27 mouse cellular contexts compared by ENCODE assay signal in the genomic region with DNA sequence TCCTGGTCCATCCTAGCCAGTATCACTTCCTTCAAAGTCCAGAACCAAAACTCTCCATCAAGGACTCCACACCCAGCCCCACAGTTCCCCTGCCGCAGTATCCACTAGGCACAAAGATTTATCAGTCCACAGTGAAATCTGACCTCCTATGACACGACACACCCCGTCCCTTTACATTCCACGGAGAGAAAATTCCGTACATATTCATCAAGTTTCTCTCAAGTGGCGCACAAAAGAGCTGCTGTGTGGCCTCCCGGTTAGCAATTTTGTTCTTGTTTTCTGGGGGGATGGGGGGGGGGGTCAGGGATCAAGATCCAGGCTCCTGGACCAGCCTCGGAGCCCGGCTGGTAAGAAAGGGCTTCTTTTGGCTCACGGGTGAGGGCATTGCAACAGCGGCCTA.
DNase-seq lines count a peak whose midpoint lies in the region; ATAC-seq lines count a peak whose summit lies in the region.
"Had no signal": no experiment of that assay in that cellular context is flagged by ENCODE, and none has a peak within 500 bp of the region (broad histone marks: within the 10 kb centered on the region; RNA-seq: fewer than 3 reads in every experiment).

No protein-coding gene starts in this region.

- H3K4me3 ChIP-seq in heart, embryonic 13.5 days, result no peak overlapping the region
- H3K4me3 ChIP-seq in neural tube, embryonic 13.5 days, result no peak overlapping the region
- no peak overlapping the region for H3K4me3 ChIP-seq in embryonic facial prominence, embryonic 10.5 days
- H3K4me3 ChIP-seq: limb, embryonic 13.5 days; liver, embryonic 13.5 days; midbrain, embryonic 15.5 days; myocyte; neural tube, embryonic 15.5 days had no signal

- intact Hi-C loops in heart, postnatal 36 days (cut with DNase I), result no loop called here

- DNase-seq in heart, postnatal 36 days, result no peak
- DNase-seq in neural tube, embryonic 10.5 days (ENCODE audit: extremely low spot score, low spot score), result no peak
- no peak for DNase-seq in embryonic facial prominence, embryonic 10.5 days (ENCODE audit: low spot score)
- no peak for DNase-seq in adrenal gland, postnatal 4 days (ENCODE audit: low spot score in 2 of 2)
- DNase-seq in layer of hippocampus, postnatal 25 days (ENCODE audit: extremely low spot score in 1 of 2, low spot score in 1 of 2), result no peak
- DNase-seq: B cell, adult 2 months; cerebellum, adult 11-12 months; cerebellum, postnatal 25 days; embryo, embryonic 11 days; forebrain, postnatal 0 days; gastrocnemius, postnatal 14 days; heart, adult 18-20 months; kidney, postnatal 36 days; liver, embryonic 13.5 days; right cerebral cortex, adult 18-20 months; right cerebral cortex, postnatal 4 days; thymus, postnatal 14 days had no signal

- no peak overlapping the region for H3K27ac ChIP-seq in heart, embryonic 13.5 days (replicated peaks)
- 0 out of 2 replicates have a peak overlapping the region, but pooled peaks have one; percentile 13 for H3K27ac ChIP-seq in neural tube, embryonic 13.5 days (replicated peaks)
- 0 out of 2 replicates have a peak overlapping the region, but pooled peaks have one; percentile 37 for H3K27ac ChIP-seq in embryonic facial prominence, embryonic 10.5 days (replicated peaks)
- H3K27ac ChIP-seq: limb, embryonic 13.5 days; liver, embryonic 13.5 days; macrophage; midbrain, embryonic 15.5 days; neural tube, embryonic 15.5 days had no signal

- H3K4me1 ChIP-seq in heart, embryonic 13.5 days, result peaks cover 41% of the 10 kb centered on the region
- peaks cover 13% of the 10 kb centered on the region for H3K4me1 ChIP-seq in neural tube, embryonic 13.5 days (replicated peaks)
- H3K4me1 ChIP-seq in embryonic facial prominence, embryonic 10.5 days, result peaks cover 58% of the 10 kb centered on the region
- H3K4me1 ChIP-seq: midbrain, embryonic 15.5 days had no signal

- WGBS in heart, embryonic 13.5 days, result 54% methylated on average over 11 of the region's 11 CpGs
- 30% methylated on average over 11 of the region's 11 CpGs for WGBS in neural tube, embryonic 13.5 days
- WGBS in embryonic facial prominence, embryonic 10.5 days, result 38% methylated on average over 11 of the region's 11 CpGs

- H3K4me2 ChIP-seq in heart, embryonic 13.5 days, result no peak overlapping the region
- H3K4me2 ChIP-seq in neural tube, embryonic 13.5 days, result no peak overlapping the region
- H3K4me2 ChIP-seq: limb, embryonic 13.5 days; liver, embryonic 13.5 days; midbrain, embryonic 15.5 days; neural tube, embryonic 15.5 days had no signal

- peak overlapping the region; percentile 33; the same call in 1 of the 2 replicates for H3K9ac ChIP-seq in heart, embryonic 13.5 days
- no peak overlapping the region for H3K9ac ChIP-seq in neural tube, embryonic 13.5 days
- H3K9ac ChIP-seq: forebrain, postnatal 0 days; limb, embryonic 13.5 days; liver, embryonic 13.5 days; midbrain, embryonic 15.5 days; neural tube, embryonic 15.5 days had no signal

- no peak for ATAC-seq in heart, embryonic 13.5 days (ENCODE audit: extremely low read depth, insufficient number of reproducible peaks, low FRiP score, low TSS enrichment)
- ATAC-seq in neural tube, embryonic 13.5 days (ENCODE audit: low read depth), result no peak
- ATAC-seq: forebrain, postnatal 0 days; hindbrain, embryonic 16.5 days; intestine, postnatal 0 days; midbrain, embryonic 15.5 days had no signal

- H3K36me3 ChIP-seq in heart, embryonic 13.5 days, result no peaks in the 10 kb centered on the region
- H3K36me3 ChIP-seq in neural tube, embryonic 13.5 days, result peaks cover 15% of the 10 kb centered on the region; the same call in 1 of the 2 replicates
- no peaks in the 10 kb centered on the region for H3K36me3 ChIP-seq in embryonic facial prominence, embryonic 10.5 days (replicated peaks)
- H3K36me3 ChIP-seq: limb, embryonic 13.5 days; liver, embryonic 13.5 days had no signal

- no peaks in the 10 kb centered on the region for H3K9me3 ChIP-seq in heart, embryonic 13.5 days
- H3K9me3 ChIP-seq in neural tube, embryonic 13.5 days, result no peaks in the 10 kb centered on the region
- H3K9me3 ChIP-seq in embryonic facial prominence, embryonic 10.5 days, result no peaks in the 10 kb centered on the region
- H3K9me3 ChIP-seq: limb, embryonic 13.5 days; liver, embryonic 13.5 days; midbrain, embryonic 15.5 days; neural tube, embryonic 15.5 days had no signal

- H3K27me3 ChIP-seq in heart, embryonic 13.5 days (replicated peaks), result no peaks in the 10 kb centered on the region
- H3K27me3 ChIP-seq in neural tube, embryonic 13.5 days, result no peaks in the 10 kb centered on the region
- peaks cover 16% of the 10 kb centered on the region; the same call in 1 of the 2 replicates for H3K27me3 ChIP-seq in embryonic facial prominence, embryonic 10.5 days (replicated peaks; ENCODE audit: low read depth, poor library complexity, severe bottlenecking)
- H3K27me3 ChIP-seq: CH12.LX; limb, embryonic 13.5 days; midbrain, embryonic 15.5 days; neural tube, embryonic 15.5 days had no signal
